In genomic region chr6:119105651-119106595, GRCm38 (mm10) we compare ENCODE assay signal across 9 mouse cellular contexts.
DNase-seq lines count a peak whose midpoint lies in the region; ATAC-seq lines count a peak whose summit lies in the region.
"Had no signal": no experiment of that assay in that cellular context is flagged by ENCODE, and none has a peak within 500 bp of the region (broad histone marks: within the 10 kb centered on the region; RNA-seq: fewer than 3 reads in every experiment).

No protein-coding gene starts in this region.

- no peak for ATAC-seq in hindbrain, embryonic 11.5 days (ENCODE audit: low FRiP score)
- no peak for ATAC-seq in forebrain, embryonic 16.5 days
- no peak for ATAC-seq in midbrain, embryonic 16.5 days
- ATAC-seq in liver, embryonic 11.5 days (replicated peaks; ENCODE audit: low FRiP score) = no peak

- no peak for DNase-seq in hindbrain, embryonic 10.5 days (ENCODE audit: low spot score)
- no peak for DNase-seq in hindbrain, embryonic 11.5 days (ENCODE audit: low spot score)
- peak; percentile 73 to 79 for DNase-seq in cerebellum, postnatal 10 days
- no peak for DNase-seq in urinary bladder, postnatal 14 days (ENCODE audit: low spot score)
- DNase-seq in liver, embryonic 11.5 days (ENCODE audit: low spot score) = no peak
- no peak for DNase-seq in spleen, adult 18-20 months

- 21% methylated on average over 11 of the region's 11 CpGs for WGBS in hindbrain, embryonic 10.5 days
- 21% methylated on average over 11 of the region's 11 CpGs for WGBS in hindbrain, embryonic 11.5 days
- 23% methylated on average over 11 of the region's 11 CpGs for WGBS in forebrain, embryonic 16.5 days
- 18% methylated on average over 11 of the region's 11 CpGs for whole genome bisulfite sequencing in midbrain, embryonic 16.5 days
- 18% methylated on average over 11 of the region's 11 CpGs for WGBS in liver, embryonic 11.5 days

- peak overlapping the region; percentile 76; the same call in 1 of the 2 replicates for H3K4me3 ChIP-seq in hindbrain, embryonic 10.5 days
- no peak overlapping the region for H3K4me3 ChIP-seq in hindbrain, embryonic 11.5 days (ENCODE audit: low read depth, low read length)
- peak overlapping the region; percentile 62 for H3K4me3 ChIP-seq in forebrain, embryonic 16.5 days (replicated peaks; ENCODE audit: low read length)
- peak overlapping the region; percentile 70 for H3K4me3 ChIP-seq in midbrain, embryonic 16.5 days (ENCODE audit: low read depth, low read length)
- H3K4me3 ChIP-seq in liver, embryonic 11.5 days (ENCODE audit: low read depth, low read length) = no peak overlapping the region

- no peaks in the 10 kb centered on the region for H3K9me3 ChIP-seq in hindbrain, embryonic 10.5 days
- H3K9me3 ChIP-seq in hindbrain, embryonic 11.5 days (ENCODE audit: control insufficient read depth, low read length) = no peaks in the 10 kb centered on the region
- H3K9me3 ChIP-seq in forebrain, embryonic 16.5 days (ENCODE audit: control insufficient read depth, low read length) = no peaks in the 10 kb centered on the region
- no peaks in the 10 kb centered on the region for H3K9me3 ChIP-seq in midbrain, embryonic 16.5 days (replicated peaks; ENCODE audit: control insufficient read depth, low read length, poor library complexity, severe bottlenecking)
- H3K9me3 ChIP-seq in liver, embryonic 11.5 days (ENCODE audit: control insufficient read depth, low read length) = no peaks in the 10 kb centered on the region

- no peaks in the 10 kb centered on the region for H3K36me3 ChIP-seq in hindbrain, embryonic 10.5 days
- H3K36me3 ChIP-seq in hindbrain, embryonic 11.5 days (ENCODE audit: control insufficient read depth, insufficient read depth, low read length) = no peaks in the 10 kb centered on the region
- no peaks in the 10 kb centered on the region for H3K36me3 ChIP-seq in forebrain, embryonic 16.5 days (ENCODE audit: control insufficient read depth, insufficient read depth)
- no peaks in the 10 kb centered on the region for H3K36me3 ChIP-seq in midbrain, embryonic 16.5 days (ENCODE audit: control insufficient read depth, insufficient read depth, low read length)
- H3K36me3 ChIP-seq in liver, embryonic 11.5 days (ENCODE audit: control insufficient read depth, insufficient read depth, low read length) = no peaks in the 10 kb centered on the region

- H3K27me3 ChIP-seq in hindbrain, embryonic 10.5 days (ENCODE audit: insufficient read depth, poor library complexity, severe bottlenecking) = peaks cover 62% of the 10 kb centered on the region
- peaks cover 28% of the 10 kb centered on the region for H3K27me3 ChIP-seq in hindbrain, embryonic 11.5 days (ENCODE audit: control insufficient read depth, insufficient read depth, low read length)
- no peaks in the 10 kb centered on the region; the same call in 1 of the 2 replicates for H3K27me3 ChIP-seq in forebrain, embryonic 16.5 days (replicated peaks; ENCODE audit: control insufficient read depth, insufficient read depth, low read length)
- no peaks in the 10 kb centered on the region for H3K27me3 ChIP-seq in midbrain, embryonic 16.5 days (ENCODE audit: control insufficient read depth, insufficient read depth, low read depth, low read length)
- peaks cover 57% of the 10 kb centered on the region for H3K27me3 ChIP-seq in liver, embryonic 11.5 days (replicated peaks; ENCODE audit: control insufficient read depth, insufficient read depth, low read length)

- H3K27ac ChIP-seq in hindbrain, embryonic 10.5 days = no peak overlapping the region
- no peak overlapping the region for H3K27ac ChIP-seq in hindbrain, embryonic 11.5 days (ENCODE audit: low read depth, low read length)
- H3K27ac ChIP-seq in forebrain, embryonic 16.5 days (ENCODE audit: low read length) = no peak overlapping the region
- H3K27ac ChIP-seq in midbrain, embryonic 16.5 days (ENCODE audit: low read length) = no peak overlapping the region
- no peak overlapping the region for H3K27ac ChIP-seq in liver, embryonic 11.5 days (ENCODE audit: low read depth, low read length)
- H3K27ac ChIP-seq: macrophage had no signal

- H3K4me1 ChIP-seq in hindbrain, embryonic 10.5 days (replicated peaks) = peaks cover 39% of the 10 kb centered on the region
- no peaks in the 10 kb centered on the region for H3K4me1 ChIP-seq in hindbrain, embryonic 11.5 days (replicated peaks; ENCODE audit: control insufficient read depth, insufficient read depth, low read length)
- peaks cover 34% of the 10 kb centered on the region for H3K4me1 ChIP-seq in forebrain, embryonic 16.5 days (replicated peaks; ENCODE audit: control insufficient read depth, insufficient read depth, low read length)
- peaks cover 42% of the 10 kb centered on the region for H3K4me1 ChIP-seq in midbrain, embryonic 16.5 days (ENCODE audit: control insufficient read depth, insufficient read depth, low read length)
- H3K4me1 ChIP-seq in liver, embryonic 11.5 days (replicated peaks; ENCODE audit: control insufficient read depth, insufficient read depth, low read length) = no peaks in the 10 kb centered on the region; the same call in 1 of the 2 replicates

- no peak overlapping the region for H3K4me2 ChIP-seq in hindbrain, embryonic 11.5 days (replicated peaks; ENCODE audit: low read depth, low read length)
- peak overlapping the region; percentile 85 for H3K4me2 ChIP-seq in forebrain, embryonic 16.5 days (ENCODE audit: low read length)
- H3K4me2 ChIP-seq in midbrain, embryonic 16.5 days (ENCODE audit: low read length) = peak overlapping the region; percentile 91
- H3K4me2 ChIP-seq in liver, embryonic 11.5 days = no peak overlapping the region

- H3K9ac ChIP-seq in hindbrain, embryonic 11.5 days (ENCODE audit: low read depth, low read length) = no peak overlapping the region
- peak overlapping the region; percentile 41 for H3K9ac ChIP-seq in forebrain, embryonic 16.5 days (replicated peaks; ENCODE audit: low read depth, low read length)
- H3K9ac ChIP-seq in midbrain, embryonic 16.5 days (ENCODE audit: low read depth, low read length) = peak overlapping the region; percentile 87
- H3K9ac ChIP-seq in liver, embryonic 11.5 days (ENCODE audit: low read depth, low read length) = no peak overlapping the region

Comparison
In these comparisons a context has a peak if more than half of its experiments do, and no peak if none do; other contexts are left out.
1. H3K4me3 ChIP-seq: peak in hindbrain, embryonic 10.5 days (single experiment), forebrain, embryonic 16.5 days (single experiment) and midbrain, embryonic 16.5 days (single experiment); none in hindbrain, embryonic 11.5 days (single experiment) and liver, embryonic 11.5 days (single experiment).
2. DNase-seq: peak in cerebellum, postnatal 10 days (2 of 2); none in hindbrain, embryonic 10.5 days (single experiment), hindbrain, embryonic 11.5 days (single experiment), urinary bladder, postnatal 14 days (single experiment), liver, embryonic 11.5 days (single experiment) and spleen, adult 18-20 months (0 of 2).
3. H3K4me2 ChIP-seq: peak in forebrain, embryonic 16.5 days (single experiment) and midbrain, embryonic 16.5 days (single experiment); none in hindbrain, embryonic 11.5 days (single experiment) and liver, embryonic 11.5 days (single experiment).
4. H3K9ac ChIP-seq: peak in forebrain, embryonic 16.5 days (single experiment) and midbrain, embryonic 16.5 days (single experiment); none in hindbrain, embryonic 11.5 days (single experiment) and liver, embryonic 11.5 days (single experiment).